8 mouse cellular contexts compared by ENCODE assay signal in genomic region chr7:116030597-116031387, GRCm38 (mm10). TPM values are rescaled to one million over a fixed set of nuclear protein-coding genes. Genes with fewer than 3 reads are reported as not detected.
A peak's percentile ranks its signal among the peaks of the same experiment; 100 is the strongest.
DNase-seq lines count a peak whose midpoint lies in the region; ATAC-seq and TF ChIP-seq lines count a peak whose summit lies in the region.

No protein-coding gene starts in this region.

- H3K4me2 ChIP-seq in hindbrain, postnatal 0 days (ENCODE audit: low read depth, low read length) = peak overlapping the region; percentile 96
- H3K4me2 ChIP-seq in liver, embryonic 16.5 days (ENCODE audit: low read depth, low read length) = peak overlapping the region; percentile 95

- TF ChIP-seq POLR2A in cortical plate, adult 2 months (IDR thresholded peaks at IDR 0.05; ENCODE audit: extremely low read depth, insufficient read depth, low read length) = no peak

- peak overlapping the region; percentile 47 for H3K4me3 ChIP-seq in cortical plate, adult 2 months (ENCODE audit: insufficient read depth, low read length)
- H3K4me3 ChIP-seq in hindbrain, postnatal 0 days (ENCODE audit: low read length) = peak overlapping the region; percentile 52
- H3K4me3 ChIP-seq in liver, embryonic 16.5 days (ENCODE audit: low read depth, low read length) = peak overlapping the region; percentile 68

- H3K4me1 ChIP-seq in cortical plate, adult 2 months (ENCODE audit: control insufficient read depth, insufficient read depth, low read length) = no peaks in the 10 kb centered on the region
- peaks cover 12% of the 10 kb centered on the region; the same call in 1 of the 2 replicates for H3K4me1 ChIP-seq in hindbrain, postnatal 0 days (ENCODE audit: insufficient read depth, low read length)
- H3K4me1 ChIP-seq in liver, embryonic 16.5 days (ENCODE audit: control insufficient read depth, low read depth, low read length) = peaks cover 20% of the 10 kb centered on the region

- WGBS in hindbrain, postnatal 0 days = 14% methylated on average over 26 of the region's 26 CpGs
- 26% methylated on average over 26 of the region's 26 CpGs for WGBS in liver, embryonic 16.5 days (ENCODE audit: insufficient replicate concordance)

- peaks cover 12% of the 10 kb centered on the region for H3K27me3 ChIP-seq in hindbrain, postnatal 0 days (ENCODE audit: insufficient read depth, low read length)
- peaks cover 48% of the 10 kb centered on the region for H3K27me3 ChIP-seq in liver, embryonic 16.5 days (ENCODE audit: control insufficient read depth, insufficient read depth, low read depth, low read length)

- H3K36me3 ChIP-seq in hindbrain, postnatal 0 days (ENCODE audit: insufficient read depth, low read length) = no peaks in the 10 kb centered on the region
- no peaks in the 10 kb centered on the region for H3K36me3 ChIP-seq in liver, embryonic 16.5 days (ENCODE audit: control insufficient read depth, insufficient read depth)

- no peak for ATAC-seq in hindbrain, postnatal 0 days
- no peak for ATAC-seq in liver, embryonic 16.5 days (ENCODE audit: low read depth)

- H3K27ac ChIP-seq in cortical plate, adult 2 months (ENCODE audit: insufficient read depth, low read length) = peak overlapping the region; percentile 86
- H3K27ac ChIP-seq in hindbrain, postnatal 0 days = peak overlapping the region; percentile 87
- no peak overlapping the region for H3K27ac ChIP-seq in liver, embryonic 16.5 days (ENCODE audit: low read length)

- DNase-seq in layer of hippocampus, postnatal 10 days (ENCODE audit: low spot score in 2 of 2) = peak; percentile 40 to 55
- no peak for DNase-seq in layer of hippocampus, adult 9-11 months
- DNase-seq in gastrocnemius, postnatal 25 days = peak; percentile 81
- peak; percentile 24 for DNase-seq in hindbrain, postnatal 0 days (ENCODE audit: low spot score)
- peak; percentile 30 for DNase-seq in right cerebral cortex, postnatal 4 days
- no peak for DNase-seq in left cerebral cortex, postnatal 25 days (ENCODE audit: low spot score in 2 of 2)

- peak overlapping the region; percentile 67 for H3K9ac ChIP-seq in hindbrain, postnatal 0 days (replicated peaks; ENCODE audit: low read length)
- H3K9ac ChIP-seq in liver, embryonic 16.5 days (ENCODE audit: low read depth, low read length) = peak overlapping the region; percentile 65

- TF ChIP-seq CTCF in cortical plate, adult 2 months (IDR thresholded peaks at IDR 0.05; ENCODE audit: extremely low read depth, insufficient read depth, low read length) = no peak
- no peak for TF ChIP-seq CTCF in hindbrain, postnatal 0 days (IDR thresholded peaks at IDR 0.05; ENCODE audit: low read depth)

- no peaks in the 10 kb centered on the region for H3K9me3 ChIP-seq in hindbrain, postnatal 0 days (ENCODE audit: low read length)
- H3K9me3 ChIP-seq in liver, embryonic 16.5 days (replicated peaks; ENCODE audit: control insufficient read depth, low read length) = no peaks in the 10 kb centered on the region

- intact Hi-C loops in left cerebral cortex, postnatal 25 days (cut with DNase I) = loop anchor here (5.0 kb wide), 2 partner anchors 203 to 663 kb away; no protein-coding TSS in a partner anchor

RNA-seq across cellular contexts. Expression of gene Sox6, which starts 7.8 kb away (rescaled TPM):
- 10 to 100 TPM; 28.9 to 34.8 TPM for total RNA-seq in layer of hippocampus, postnatal 10 days (2021)
- polyA plus RNA-seq in cortical plate, adult 2 months (2012; rRNA removed) = 9.4 and 9.8 TPM in 2 replicates
- 100 to 1,000 TPM; 122 to 140 TPM for total RNA-seq in gastrocnemius, postnatal 25 days (2021)
- total RNA-seq in hindbrain, postnatal 0 days (2014; rRNA removed) = 24.9 and 39.8 TPM in 2 replicates
- polyA plus RNA-seq in hindbrain, postnatal 0 days (2015; fragmentation: Nextera tagmentation; extraction: Ambion mirVana) = 32.8 and 33.7 TPM in 2 replicates
- 84.8 and 86.7 TPM in 2 replicates for polyA plus RNA-seq in liver, embryonic 16.5 days (2015; fragmentation: Nextera tagmentation; extraction: Ambion mirVana)
- 10 to 100 TPM; 25.7 to 33.0 TPM for total RNA-seq in left cerebral cortex, postnatal 25 days (2021)

RNA-seq across cellular contexts. Expression of gene 1110004F10Rik, which starts 8.4 kb away (rescaled TPM):
- 100 to 1,000 TPM; 115 to 147 TPM for total RNA-seq in layer of hippocampus, postnatal 10 days (2021)
- 122 and 126 TPM in 2 replicates for polyA plus RNA-seq in cortical plate, adult 2 months (2012; rRNA removed)
- 10 to 100 TPM; 41.2 to 42.4 TPM for total RNA-seq in gastrocnemius, postnatal 25 days (2021)
- total RNA-seq in hindbrain, postnatal 0 days (2014; rRNA removed) = 142 and 148 TPM in 2 replicates
- 329 and 335 TPM in 2 replicates for polyA plus RNA-seq in hindbrain, postnatal 0 days (2015; fragmentation: Nextera tagmentation; extraction: Ambion mirVana)
- 83.8 and 93.1 TPM in 2 replicates for polyA plus RNA-seq in liver, embryonic 16.5 days (2015; fragmentation: Nextera tagmentation; extraction: Ambion mirVana)
- 10 to 100 TPM; 96.2 to 98.3 TPM for total RNA-seq in left cerebral cortex, postnatal 25 days (2021)

RNA-seq across cellular contexts. Expression of gene Gm4353, which starts 53.6 kb away (rescaled TPM):
- 1 to 10 TPM; 3.7 to 4.7 TPM for total RNA-seq in layer of hippocampus, postnatal 10 days (2021)
- 1.1 and 1.2 TPM in 2 replicates for polyA plus RNA-seq in cortical plate, adult 2 months (2012; rRNA removed)
- total RNA-seq in gastrocnemius, postnatal 25 days (2021) = 1 to 10 TPM; 1.4 to 2.0 TPM
- 0.14 and 1.3 TPM in 2 replicates for total RNA-seq in hindbrain, postnatal 0 days (2014; rRNA removed)
- polyA plus RNA-seq in hindbrain, postnatal 0 days (2015; fragmentation: Nextera tagmentation; extraction: Ambion mirVana) = 0.63 and 0.79 TPM in 2 replicates
- 0.19 and 0.26 TPM in 2 replicates for polyA plus RNA-seq in liver, embryonic 16.5 days (2015; fragmentation: Nextera tagmentation; extraction: Ambion mirVana)
- 1 to 10 TPM; 3.8 to 4.6 TPM for total RNA-seq in left cerebral cortex, postnatal 25 days (2021)

Comparison
In these comparisons a context has a peak if more than half of its experiments do, and no peak if none do; other contexts are left out.
1. DNase-seq: peak in layer of hippocampus, postnatal 10 days (2 of 2), gastrocnemius, postnatal 25 days (single experiment), hindbrain, postnatal 0 days (single experiment) and right cerebral cortex, postnatal 4 days (single experiment); none in layer of hippocampus, adult 9-11 months (single experiment) and left cerebral cortex, postnatal 25 days (0 of 2).
2. Peak in every context shown above with its lines, with median percentiles within 50 percentile points of each other: H3K4me3 ChIP-seq.